ENCODE assay signal across 17 mouse cellular contexts in the genomic region with DNA sequence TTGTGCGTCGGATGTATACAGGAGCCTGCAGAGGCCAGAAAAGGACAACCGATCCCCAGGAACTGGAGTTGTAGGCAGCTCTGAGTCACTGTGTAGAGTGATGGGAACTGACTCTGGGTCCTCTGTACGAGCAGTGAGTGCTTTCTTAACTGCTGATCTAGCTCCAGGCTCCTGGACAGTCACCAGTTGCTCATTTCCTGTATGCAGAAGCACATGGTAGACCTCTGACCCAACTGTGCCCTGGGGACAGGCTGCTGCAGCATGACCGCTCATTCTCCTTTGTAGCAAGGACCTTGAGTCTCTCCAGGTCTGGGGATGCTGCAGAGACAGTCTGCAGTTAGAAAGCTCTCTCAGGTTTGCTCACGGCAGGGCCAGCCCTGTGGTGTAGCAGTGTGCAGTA. TPM values are rescaled to one million over a fixed set of nuclear protein-coding genes. Genes with fewer than 3 reads are reported as not detected.
DNase-seq lines count a peak whose midpoint lies in the region; ATAC-seq and TF ChIP-seq lines count a peak whose summit lies in the region.
"Had no signal": no experiment of that assay in that cellular context is flagged by ENCODE, and none has a peak within 500 bp of the region (broad histone marks: within the 10 kb centered on the region; RNA-seq: fewer than 3 reads in every experiment).

No protein-coding gene starts in this region.

- TF ChIP-seq CTCF in heart, postnatal 0 days (IDR thresholded peaks at IDR 0.05; ENCODE audit: low read depth) = no peak
- TF ChIP-seq CTCF in C2C12 (IDR thresholded peaks at IDR 0.05; ENCODE audit: control insufficient read depth, insufficient read depth, insufficient read length) = no peak

- H3K27ac ChIP-seq in heart, postnatal 0 days (ENCODE audit: low read depth) = no peak overlapping the region
- H3K27ac ChIP-seq: hindbrain, embryonic 10.5 days; intestine, embryonic 15.5 days; limb, embryonic 15.5 days; neural tube, embryonic 15.5 days had no signal

- intact Hi-C loops in heart, postnatal 36 days (cut with DNase I) = no loop called here

- TF ChIP-seq EP300 in heart, postnatal 0 days (IDR thresholded peaks at IDR 0.05; ENCODE audit: low read depth) = no peak

- H3ac ChIP-seq in C2C12 (ENCODE audit: control insufficient read depth, insufficient read length, low read depth) = no peak overlapping the region

- WGBS in heart, postnatal 0 days = 77% methylated on average over 6 of the region's 6 CpGs

- H3K4me2 ChIP-seq in heart, postnatal 0 days (ENCODE audit: low read depth, low read length) = no peak overlapping the region
- H3K4me2 ChIP-seq: heart, embryonic 12.5 days; intestine, embryonic 15.5 days; limb, embryonic 15.5 days; neural tube, embryonic 15.5 days had no signal

- H3K9me3 ChIP-seq in heart, postnatal 0 days (replicated peaks; ENCODE audit: control insufficient read depth, low read length) = no peaks in the 10 kb centered on the region
- H3K9me3 ChIP-seq: heart, embryonic 12.5 days; hindbrain, embryonic 10.5 days; intestine, embryonic 15.5 days; limb, embryonic 15.5 days; neural tube, embryonic 15.5 days had no signal

- peak; percentile 12; the same call in 1 of the 2 replicates for ATAC-seq in heart, postnatal 0 days (ENCODE audit: insufficient read depth, low read depth)
- ATAC-seq in megakaryocyte, adult 5-6 weeks (ENCODE audit: poor library complexity, severe bottlenecking) = peak; percentile 25; the same call in 1 of the 2 replicates
- ATAC-seq: forebrain, embryonic 14.5 days; intestine, embryonic 15.5 days; midbrain, embryonic 16.5 days had no signal

- H3K79me2 ChIP-seq in C2C12 (ENCODE audit: control insufficient read depth, insufficient read depth) = peaks cover 83% of the 10 kb centered on the region

- DNase-seq in heart, postnatal 0 days (ENCODE audit: low spot score) = no peak
- no peak for DNase-seq in heart, postnatal 36 days
- peak; percentile 49 for DNase-seq in kidney, adult 9 months
- DNase-seq in spleen, adult 18-20 months = no peak
- DNase-seq in thymus, postnatal 36 days = no peak
- DNase-seq: cerebellum, adult 11 months; gastrocnemius, postnatal 10 days; lung, postnatal 36 days had no signal

- no peaks in the 10 kb centered on the region; the same call in 1 of the 2 replicates for H3K36me3 ChIP-seq in heart, postnatal 0 days (replicated peaks; ENCODE audit: control insufficient read depth, insufficient read depth, low read length)
- H3K36me3 ChIP-seq in C2C12 (ENCODE audit: control insufficient read depth, insufficient read depth) = peaks cover 19% of the 10 kb centered on the region
- H3K36me3 ChIP-seq: intestine, embryonic 15.5 days; neural tube, embryonic 15.5 days had no signal

- H3K4me1 ChIP-seq in heart, postnatal 0 days (ENCODE audit: control insufficient read depth, insufficient read depth) = peaks cover 52% of the 10 kb centered on the region

- peaks cover 36% of the 10 kb centered on the region for H3K79me3 ChIP-seq in C2C12 (ENCODE audit: low read depth)

- no peak overlapping the region for H3K4me3 ChIP-seq in heart, postnatal 0 days (ENCODE audit: low read depth, low read length)
- no peak overlapping the region for H3K4me3 ChIP-seq in C2C12 (ENCODE audit: insufficient read depth, poor library complexity, severe bottlenecking)
- H3K4me3 ChIP-seq: heart, embryonic 12.5 days; hindbrain, embryonic 10.5 days; intestine, embryonic 15.5 days; limb, embryonic 15.5 days; neural tube, embryonic 15.5 days had no signal

- H3K27me3 ChIP-seq in heart, postnatal 0 days (ENCODE audit: control insufficient read depth, insufficient read depth, low read length) = no peaks in the 10 kb centered on the region
- no peaks in the 10 kb centered on the region for H3K27me3 ChIP-seq in C2C12 (ENCODE audit: control insufficient read depth, insufficient read depth, insufficient read length)
- H3K27me3 ChIP-seq: heart, embryonic 12.5 days; intestine, embryonic 15.5 days; limb, embryonic 15.5 days; neural tube, embryonic 15.5 days had no signal

- H3K9ac ChIP-seq in heart, postnatal 0 days (replicated peaks; ENCODE audit: low read depth, low read length) = no peak overlapping the region
- H3K9ac ChIP-seq: heart, embryonic 12.5 days; intestine, embryonic 15.5 days; limb, embryonic 15.5 days; neural tube, embryonic 15.5 days had no signal

TF ChIP-seq in C2C12, 6 proteins besides CTCF, POLR2A, EP300 and RAD21:
- TF ChIP-seq MYOD1 (IDR thresholded peaks at IDR 0.05; ENCODE audit: control insufficient read depth, insufficient read length, low read depth) = peak; percentile 29
- TF ChIP-seq MAX (IDR thresholded peaks at IDR 0.05) = peak; percentile 72
- TF ChIP-seq CEBPB (IDR thresholded peaks at IDR 0.05; ENCODE audit: low read depth) = no peak
TF ChIP-seq in C2C12: peak in this region for 2.

RNA-seq across cellular contexts. Expression of gene Man2a1, which starts 15.7 kb away (rescaled TPM):
- 14.4 and 24.0 TPM in 2 replicates for total RNA-seq in heart, postnatal 0 days (2014; rRNA removed; ENCODE audit: low replicate concordance)
- polyA plus RNA-seq in heart, postnatal 0 days (2015; fragmentation: Nextera tagmentation; extraction: Ambion mirVana) = 2.7 and 3.2 TPM in 2 replicates
- total RNA-seq in heart, postnatal 36 days (2021) = 10 to 100 TPM; 16.4 to 21.9 TPM
- polyA plus RNA-seq in C2C12 (2012; fragmentation: generic; extraction: Trizol) = 12.5 TPM
- total RNA-seq in megakaryocyte, adult 5-6 weeks (2015) = 37.3 and 39.2 TPM in 2 replicates
- 38.3 and 48.0 TPM in 2 replicates for total RNA-seq in megakaryocyte, adult 5-6 weeks (2017)
